Mouse (Mus musculus): ENCODE data around the gene Gm3424.
"Not testable (repeated sequence)": the region's sequence is repeated elsewhere in the genome, so short reads cannot be mapped to it uniquely, and the experiment has no call there.

DNA sequence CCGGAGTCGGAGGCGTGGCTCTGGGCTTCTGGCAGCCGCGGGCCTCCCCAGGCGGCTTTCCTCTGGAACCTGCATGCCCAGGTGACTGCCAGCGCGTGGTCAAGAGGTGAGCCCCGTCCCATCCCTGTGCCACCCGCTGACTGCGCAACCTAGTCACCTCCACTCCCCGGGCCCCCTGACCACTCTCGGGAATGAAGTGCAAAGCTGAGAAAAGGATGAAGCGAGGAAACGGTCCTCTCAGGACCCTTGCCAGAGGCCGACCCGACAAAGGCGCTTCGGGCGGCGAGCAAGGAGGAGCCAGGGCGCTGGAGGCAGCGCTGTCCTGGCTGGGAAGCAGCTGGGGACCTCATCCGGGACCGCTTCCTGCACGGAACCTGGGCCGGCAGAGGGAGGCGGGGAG, 49.7 kb upstream of the Gm3424 start:
- TF ChIP-seq CTCF (conservative IDR thresholded peaks at IDR 0.05; ENCODE audit: low read length); NANOG (IDR thresholded peaks at IDR 0.05; ENCODE audit: borderline replicate concordance, low read length); POU5F1 (IDR thresholded peaks at IDR 0.05; ENCODE audit: borderline replicate concordance, low read length): not testable (repeated sequence)

All from E14TG2a.4 (cell line).